In the genomic region with DNA sequence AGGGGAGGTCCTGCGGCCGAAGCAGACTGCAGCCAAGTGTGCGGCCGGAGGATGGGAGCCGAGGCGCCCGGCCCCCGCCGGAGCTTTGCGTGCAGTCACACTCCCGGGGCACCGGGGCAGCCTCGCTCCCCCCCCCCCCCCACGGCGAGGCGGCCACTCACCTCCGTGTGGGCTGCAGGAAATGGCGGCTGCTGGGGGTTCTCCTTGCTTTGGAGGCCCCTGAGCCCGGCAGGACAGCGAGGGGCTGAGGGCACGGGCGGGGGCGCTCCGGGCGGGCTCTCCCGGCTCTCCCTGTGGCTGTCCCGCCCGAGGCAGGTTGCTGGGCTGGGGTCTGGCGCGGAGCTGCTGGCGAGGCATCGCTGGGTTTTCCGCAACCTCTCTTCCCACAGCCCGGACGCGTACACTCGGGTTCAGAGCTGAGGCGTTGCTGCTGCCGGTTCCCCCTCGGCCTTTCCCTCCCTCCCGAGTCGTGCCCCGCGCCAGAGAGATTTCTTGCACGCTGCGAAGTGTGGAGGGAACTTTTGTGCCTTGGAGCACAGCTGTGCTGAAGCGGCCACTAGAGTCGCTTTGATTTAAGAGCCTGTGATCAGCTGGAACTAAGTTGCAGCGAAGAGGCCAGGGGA, we compare ENCODE assay signal across 8 mouse cellular contexts. TPM values are rescaled to one million over a fixed set of nuclear protein-coding genes. Genes with fewer than 3 reads are reported as not detected.
DNase-seq lines count a peak whose midpoint lies in the region; ATAC-seq and TF ChIP-seq lines count a peak whose summit lies in the region.

No protein-coding gene starts in this region.

- H3K27me3 ChIP-seq in embryonic facial prominence, embryonic 12.5 days = no peaks in the 10 kb centered on the region
- H3K27me3 ChIP-seq in heart, postnatal 0 days (ENCODE audit: control insufficient read depth, insufficient read depth, low read length) = no peaks in the 10 kb centered on the region
- H3K27me3 ChIP-seq in limb, embryonic 11.5 days (ENCODE audit: control insufficient read depth, insufficient read depth, low read length) = no peaks in the 10 kb centered on the region

- H3K27ac ChIP-seq in embryonic facial prominence, embryonic 12.5 days = peak overlapping the region; percentile 86
- H3K27ac ChIP-seq in heart, postnatal 0 days (ENCODE audit: low read depth) = peak overlapping the region; percentile 82
- H3K27ac ChIP-seq in limb, embryonic 11.5 days (replicated peaks; ENCODE audit: low read depth, low read length) = peak overlapping the region; percentile 77

- WGBS in embryonic facial prominence, embryonic 12.5 days = 22% methylated on average over 32 of the region's 49 CpGs
- 12% methylated on average over 22 of the region's 49 CpGs for WGBS in heart, postnatal 0 days
- WGBS in limb, embryonic 11.5 days = 19% methylated on average over 30 of the region's 49 CpGs

- H3K9ac ChIP-seq in embryonic facial prominence, embryonic 12.5 days = peak overlapping the region; percentile 75
- H3K9ac ChIP-seq in heart, postnatal 0 days (replicated peaks; ENCODE audit: low read depth, low read length) = peak overlapping the region; percentile 65
- peak overlapping the region; percentile 70 for H3K9ac ChIP-seq in limb, embryonic 11.5 days (ENCODE audit: low read length)

- peak; percentile 18; the same call in 1 of the 2 replicates for ATAC-seq in cerebellum, adult (ENCODE audit: insufficient number of reproducible peaks, low FRiP score, low TSS enrichment)
- ATAC-seq in embryonic facial prominence, embryonic 12.5 days (ENCODE audit: insufficient number of reproducible peaks, insufficient read depth, low FRiP score, low TSS enrichment) = peak; percentile 28
- peak; percentile 34; the same call in 1 of the 2 replicates for ATAC-seq in heart, postnatal 0 days (ENCODE audit: insufficient read depth, low read depth)
- ATAC-seq in limb, embryonic 11.5 days (ENCODE audit: insufficient number of reproducible peaks, low FRiP score, low TSS enrichment, low read depth) = peak; percentile 1

- no peak for DNase-seq in cerebellum, adult 11-12 months
- DNase-seq in R1 (ENCODE audit: low read depth, low spot score) = peak; percentile 25
- no peak for DNase-seq in heart, postnatal 0 days (ENCODE audit: low spot score)
- DNase-seq in limb, embryonic 11.5 days (ENCODE audit: low spot score) = peak; percentile 50
- peak; percentile 59 for DNase-seq in neural tube, embryonic 10.5 days (ENCODE audit: extremely low spot score, low spot score)
- no peak for DNase-seq in B cell, adult 2 months

- no peaks in the 10 kb centered on the region for H3K9me3 ChIP-seq in embryonic facial prominence, embryonic 12.5 days
- H3K9me3 ChIP-seq in heart, postnatal 0 days (replicated peaks; ENCODE audit: control insufficient read depth, low read length) = no peaks in the 10 kb centered on the region
- H3K9me3 ChIP-seq in limb, embryonic 11.5 days (ENCODE audit: control insufficient read depth, low read length) = no peaks in the 10 kb centered on the region

- no peak for TF ChIP-seq EP300 in heart, postnatal 0 days (IDR thresholded peaks at IDR 0.05; ENCODE audit: low read depth)

- TF ChIP-seq CTCF in heart, postnatal 0 days (IDR thresholded peaks at IDR 0.05; ENCODE audit: low read depth) = no peak

- H3K4me1 ChIP-seq in embryonic facial prominence, embryonic 12.5 days = no peaks in the 10 kb centered on the region
- no peaks in the 10 kb centered on the region for H3K4me1 ChIP-seq in heart, postnatal 0 days (ENCODE audit: control insufficient read depth, insufficient read depth)
- H3K4me1 ChIP-seq in limb, embryonic 11.5 days (ENCODE audit: control insufficient read depth, insufficient read depth, low read length) = no peaks in the 10 kb centered on the region

- peak overlapping the region; percentile 62 for H3K4me3 ChIP-seq in embryonic facial prominence, embryonic 12.5 days
- peak overlapping the region; percentile 74 for H3K4me3 ChIP-seq in heart, postnatal 0 days (ENCODE audit: low read depth, low read length)
- H3K4me3 ChIP-seq in limb, embryonic 11.5 days (ENCODE audit: low read depth, low read length) = peak overlapping the region; percentile 62

- no peaks in the 10 kb centered on the region for H3K36me3 ChIP-seq in embryonic facial prominence, embryonic 12.5 days
- no peaks in the 10 kb centered on the region for H3K36me3 ChIP-seq in heart, postnatal 0 days (replicated peaks; ENCODE audit: control insufficient read depth, insufficient read depth, low read length)
- no peaks in the 10 kb centered on the region for H3K36me3 ChIP-seq in limb, embryonic 11.5 days (ENCODE audit: control insufficient read depth, insufficient read depth, low read length)

- peak overlapping the region; percentile 52 for H3K4me2 ChIP-seq in embryonic facial prominence, embryonic 12.5 days (replicated peaks)
- peak overlapping the region; percentile 83 for H3K4me2 ChIP-seq in heart, postnatal 0 days (ENCODE audit: low read depth, low read length)
- H3K4me2 ChIP-seq in limb, embryonic 11.5 days (ENCODE audit: low read depth, severe bottlenecking) = peak overlapping the region; percentile 49

RNA-seq across cellular contexts. Expression of gene Shroom4, which starts 0.9 kb away (rescaled TPM):
- polyA plus RNA-seq in embryonic facial prominence, embryonic 12.5 days (2016; fragmentation: Nextera tagmentation; extraction: Ambion mirVana) = 9.6 and 10.1 TPM in 2 replicates
- total RNA-seq in heart, postnatal 0 days (2014; rRNA removed; ENCODE audit: low replicate concordance) = 10.9 and 12.3 TPM in 2 replicates
- polyA plus RNA-seq in heart, postnatal 0 days (2015; fragmentation: Nextera tagmentation; extraction: Ambion mirVana) = 1.2 and 1.8 TPM in 2 replicates
- polyA plus RNA-seq in limb, embryonic 11.5 days (2014; fragmentation: Nextera tagmentation; extraction: Ambion mirVana) = 14.1 and 16.3 TPM in 2 replicates

Comparison
In these comparisons a context has a peak if more than half of its experiments do, and no peak if none do; other contexts are left out.
1. DNase-seq: peak in R1 (single experiment), limb, embryonic 11.5 days (single experiment) and neural tube, embryonic 10.5 days (single experiment); none in cerebellum, adult 11-12 months (single experiment), heart, postnatal 0 days (single experiment) and B cell, adult 2 months (0 of 2).
2. Peak in every context shown above with its lines, with median percentiles within 50 percentile points of each other: ATAC-seq, H3K27ac ChIP-seq, H3K4me2 ChIP-seq, H3K4me3 ChIP-seq and H3K9ac ChIP-seq.